ENCODE assay signal across 22 mouse cellular contexts in genomic region chr12:76598196-76598928, GRCm38 (mm10).
DNase-seq lines count a peak whose midpoint lies in the region; ATAC-seq and TF ChIP-seq lines count a peak whose summit lies in the region.
"Had no signal": no experiment of that assay in that cellular context is flagged by ENCODE, and none has a peak within 500 bp of the region (broad histone marks: within the 10 kb centered on the region; RNA-seq: fewer than 3 reads in every experiment).

No protein-coding gene starts in this region.

- H3K4me2 ChIP-seq in intestine, embryonic 15.5 days (replicated peaks) = no peak overlapping the region
- H3K4me2 ChIP-seq in kidney, embryonic 16.5 days (replicated peaks; ENCODE audit: low read depth, low read length) = no peak overlapping the region
- H3K4me2 ChIP-seq in hindbrain, embryonic 14.5 days (replicated peaks) = no peak overlapping the region
- H3K4me2 ChIP-seq: embryonic facial prominence, embryonic 15.5 days; heart, embryonic 13.5 days; hindbrain, embryonic 13.5 days; lung, embryonic 14.5 days; midbrain, embryonic 12.5 days had no signal

- 65% methylated on average over 24 of the region's 24 CpGs for whole genome bisulfite sequencing in intestine, embryonic 15.5 days
- 60% methylated on average over 24 of the region's 24 CpGs for WGBS in kidney, embryonic 16.5 days
- WGBS in hindbrain, embryonic 14.5 days = 80% methylated on average over 24 of the region's 24 CpGs

- no peaks in the 10 kb centered on the region for H3K9me3 ChIP-seq in E14TG2a.4 (ENCODE audit: low read length)
- H3K9me3 ChIP-seq in intestine, embryonic 15.5 days = no peaks in the 10 kb centered on the region
- no peaks in the 10 kb centered on the region for H3K9me3 ChIP-seq in kidney, embryonic 16.5 days (ENCODE audit: low read length)
- H3K9me3 ChIP-seq in hindbrain, embryonic 14.5 days (ENCODE audit: control insufficient read depth, low read length) = no peaks in the 10 kb centered on the region
- H3K9me3 ChIP-seq: embryonic facial prominence, embryonic 15.5 days; heart, embryonic 13.5 days; hindbrain, embryonic 13.5 days; midbrain, embryonic 12.5 days had no signal

- H3K9ac ChIP-seq in intestine, embryonic 15.5 days = no peak overlapping the region
- no peak overlapping the region for H3K9ac ChIP-seq in kidney, embryonic 16.5 days (replicated peaks; ENCODE audit: low read length)
- no peak overlapping the region for H3K9ac ChIP-seq in hindbrain, embryonic 14.5 days
- H3K9ac ChIP-seq: embryonic facial prominence, embryonic 15.5 days; heart, embryonic 13.5 days; hindbrain, embryonic 13.5 days; liver, embryonic 14.5 days; lung, embryonic 14.5 days; midbrain, embryonic 12.5 days had no signal

- peak overlapping the region; percentile 41; the same call in 1 of the 2 replicates for H3K4me3 ChIP-seq in E14TG2a.4 (replicated peaks; ENCODE audit: low read length)
- no peak overlapping the region for H3K4me3 ChIP-seq in intestine, embryonic 15.5 days (replicated peaks)
- H3K4me3 ChIP-seq in kidney, embryonic 16.5 days (ENCODE audit: low read length) = no peak overlapping the region
- H3K4me3 ChIP-seq in hindbrain, embryonic 14.5 days (replicated peaks; ENCODE audit: low read length) = no peak overlapping the region
- H3K4me3 ChIP-seq: embryonic facial prominence, embryonic 15.5 days; heart, adult 2 months; heart, embryonic 13.5 days; hindbrain, embryonic 13.5 days; midbrain, embryonic 12.5 days had no signal

- ATAC-seq in intestine, embryonic 15.5 days = 0 out of 2 replicates have a peak, but pooled peaks have one; percentile 12
- ATAC-seq in kidney, embryonic 16.5 days (ENCODE audit: low FRiP score, low TSS enrichment) = 0 out of 2 replicates have a peak, but pooled peaks have one; percentile 36
- no peak for ATAC-seq in hindbrain, embryonic 14.5 days (ENCODE audit: low FRiP score)
- ATAC-seq: activated CD4-positive, CD25-positive, alpha-beta regulatory T cell, adult 4 months; forebrain, embryonic 14.5 days; inflammation-experienced regulatory T-cells, adult 6 months had no signal

- peaks cover 54% of the 10 kb centered on the region for H3K4me1 ChIP-seq in E14TG2a.4 (replicated peaks; ENCODE audit: low read depth, low read length)
- H3K4me1 ChIP-seq in intestine, embryonic 15.5 days (replicated peaks) = peaks cover 21% of the 10 kb centered on the region
- H3K4me1 ChIP-seq in kidney, embryonic 16.5 days (ENCODE audit: insufficient read depth, low read length) = peaks cover 19% of the 10 kb centered on the region; the same call in 1 of the 2 replicates
- H3K4me1 ChIP-seq in hindbrain, embryonic 14.5 days (replicated peaks; ENCODE audit: control insufficient read depth, insufficient read depth, low read length) = peaks cover 8% of the 10 kb centered on the region; the same call in 1 of the 2 replicates

- H3K27me3 ChIP-seq in E14TG2a.4 (ENCODE audit: insufficient read depth, low read length) = peaks cover 45% of the 10 kb centered on the region
- H3K27me3 ChIP-seq in intestine, embryonic 15.5 days (replicated peaks) = no peaks in the 10 kb centered on the region
- no peaks in the 10 kb centered on the region for H3K27me3 ChIP-seq in kidney, embryonic 16.5 days (ENCODE audit: insufficient read depth, low read length)
- no peaks in the 10 kb centered on the region for H3K27me3 ChIP-seq in hindbrain, embryonic 14.5 days (ENCODE audit: control insufficient read depth, insufficient read depth, low read length)
- H3K27me3 ChIP-seq: embryonic facial prominence, embryonic 15.5 days; heart, embryonic 13.5 days had no signal

- TF ChIP-seq CTCF in E14TG2a.4 (conservative IDR thresholded peaks at IDR 0.05; ENCODE audit: low read length) = no peak

- no peaks in the 10 kb centered on the region for H3K36me3 ChIP-seq in E14TG2a.4 (ENCODE audit: insufficient read depth, low read length)
- H3K36me3 ChIP-seq in intestine, embryonic 15.5 days = no peaks in the 10 kb centered on the region
- H3K36me3 ChIP-seq in kidney, embryonic 16.5 days (ENCODE audit: insufficient read depth, low read length) = no peaks in the 10 kb centered on the region
- no peaks in the 10 kb centered on the region for H3K36me3 ChIP-seq in hindbrain, embryonic 14.5 days (replicated peaks; ENCODE audit: control insufficient read depth, insufficient read depth)
- H3K36me3 ChIP-seq: embryonic facial prominence, embryonic 15.5 days; hindbrain, embryonic 13.5 days; midbrain, embryonic 12.5 days had no signal

- no peak overlapping the region for H3K27ac ChIP-seq in intestine, embryonic 15.5 days
- no peak overlapping the region for H3K27ac ChIP-seq in kidney, embryonic 16.5 days (ENCODE audit: low read length)
- H3K27ac ChIP-seq in hindbrain, embryonic 14.5 days = no peak overlapping the region
- H3K27ac ChIP-seq: embryonic facial prominence, embryonic 15.5 days; heart, adult 2 months; heart, embryonic 13.5 days; hindbrain, embryonic 13.5 days; liver, embryonic 14.5 days; midbrain, embryonic 12.5 days had no signal

- DNase-seq in kidney, postnatal 4 days = peak; percentile 29 to 51
- no peak for DNase-seq in right cerebral cortex, postnatal 25 days
- DNase-seq in hindbrain, embryonic 14.5 days (ENCODE audit: low spot score) = no peak
- DNase-seq in adrenal gland, postnatal 36 days = no peak
- DNase-seq: adrenal gland, adult 8-10 months; gastrocnemius, postnatal 25 days; heart, postnatal 14 days; lung, embryonic 14.5 days; spleen, adult 18-20 months; thymus, postnatal 25 days had no signal

Comparison
In these comparisons a context has a peak if more than half of its experiments do, and no peak if none do; other contexts are left out.
1. DNase-seq: peak in kidney, postnatal 4 days (2 of 2); none in right cerebral cortex, postnatal 25 days (single experiment), hindbrain, embryonic 14.5 days (single experiment) and adrenal gland, postnatal 36 days (0 of 2).